Mouse (Mus musculus) B cell, adult 67 days (primary cell): ENCODE data around the gene Tnfsf11. TPM values are rescaled to one million over a fixed set of nuclear protein-coding genes. Genes with fewer than 3 reads are reported as not detected.

ENCODE experiments used
- total RNA-seq, 2 experiments: library from RNA; stranded (reverse); gene quantifications; 4 replicates each; pipeline ENCODE4 v1.2.4; 2023

Gene Tnfsf11
- under 1 TPM; 0.23 to 0.47 TPM for total RNA-seq

GRCm38 (mm10) chr14:78307286-78308237 is at the start of gene Tnfsf11:
TSS of gene Tnfsf11 (minus strand) at chr14:78308043.

Other genes with a start within 250 kb of the Tnfsf11 start
- gene Fam216b, start 219.0 kb downstream of the Tnfsf11 start, total RNA-seq: not detected
- gene Akap11, start 228.8 kb upstream of the Tnfsf11 start, total RNA-seq: 10 to 100 TPM; 41.6 to 41.9 TPM